Mouse (Mus musculus): ENCODE data around the gene Grik3. TPM values are rescaled to one million over a fixed set of nuclear protein-coding genes. Genes with fewer than 3 reads are reported as not detected.

Gene Grik3
- polyA plus RNA-seq, 1 experiment from 2014 or later = 0.41 TPM

GRCm38 (mm10) chr4:125488796-125489637 lies 1.5 kb upstream of the Grik3 start:
- Histone ChIP-seq H3K4me1 (ENCODE audit: control insufficient read depth, insufficient read depth, low read length) (0 out of 2 replicates have a peak, but pooled peaks cover 5% of the 10 kb centered on the region), H3K9me3 (replicated peaks; ENCODE audit: control insufficient read depth, low read length) (no peaks in the 10 kb centered on the region), H3K4me3 (replicated peaks; ENCODE audit: low read length) (0 out of 2 replicates have a peak overlapping the region, but pooled peaks have one; percentile 40), H3K27ac (ENCODE audit: low read length) (no peak overlapping the region), H3K4me2 (ENCODE audit: low read depth, low read length) (no peak overlapping the region), H3K27me3 (ENCODE audit: control insufficient read depth, insufficient read depth, low read length) (peaks cover 98% of the 10 kb centered on the region), H3K9ac (ENCODE audit: low read length) (no peak overlapping the region), H3K36me3 (ENCODE audit: control insufficient read depth, insufficient read depth, low read length) (no peaks in the 10 kb centered on the region)
- ATAC-seq (ENCODE audit: insufficient read depth, low FRiP score) = no peak
- WGBS = 3% methylated on average over 26 of the region's 26 CpGs

- WGBS = under 1% methylated on average over 81 of the region's 81 CpGs
- no peak overlapping the region; the same call in 1 of the 2 replicates for H3K9ac ChIP-seq (ENCODE audit: low read length)
- ATAC-seq (ENCODE audit: insufficient read depth, low FRiP score) = peak; percentile 70; the same call in 1 of the 2 replicates
Observed at GRCm38 (mm10) chr4:125489901-125490590, 454 bp upstream of the Grik3 start.

GRCm38 (mm10) chr4:125491505-125492121 lies 1.1 kb downstream of the Grik3 start:
- ATAC-seq (ENCODE audit: insufficient read depth, low FRiP score) = no peak
- Histone ChIP-seq H3K4me2 (ENCODE audit: low read depth, low read length) (peak overlapping the region; percentile 49), H3K27ac (ENCODE audit: low read length) (no peak overlapping the region), H3K27me3 (ENCODE audit: control insufficient read depth, insufficient read depth, low read length) (peaks cover 100% of the 10 kb centered on the region), H3K4me3 (replicated peaks; ENCODE audit: low read length) (peak overlapping the region; percentile 40), H3K9me3 (replicated peaks; ENCODE audit: control insufficient read depth, low read length) (no peaks in the 10 kb centered on the region), H3K36me3 (ENCODE audit: control insufficient read depth, insufficient read depth, low read length) (no peaks in the 10 kb centered on the region), H3K9ac (ENCODE audit: low read length) (peak overlapping the region; percentile 39; the same call in 1 of the 2 replicates), H3K4me1 (ENCODE audit: control insufficient read depth, insufficient read depth, low read length) (0 out of 2 replicates have a peak, but pooled peaks cover 5% of the 10 kb centered on the region)
- WGBS = 1% methylated on average over 42 of the region's 42 CpGs

More at GRCm38 (mm10) chr4:125489901-125490590, 454 bp upstream of the Grik3 start:
- Histone ChIP-seq H3K9me3 (replicated peaks; ENCODE audit: control insufficient read depth, low read length) (no peaks in the 10 kb centered on the region), H3K4me2 (ENCODE audit: low read depth, low read length) (peak overlapping the region; percentile 49), H3K27me3 (ENCODE audit: control insufficient read depth, insufficient read depth, low read length) (peaks cover 100% of the 10 kb centered on the region), H3K36me3 (ENCODE audit: control insufficient read depth, insufficient read depth, low read length) (no peaks in the 10 kb centered on the region), H3K27ac (ENCODE audit: low read length) (no peak overlapping the region), H3K4me1 (ENCODE audit: control insufficient read depth, insufficient read depth, low read length) (0 out of 2 replicates have a peak, but pooled peaks cover 5% of the 10 kb centered on the region), H3K4me3 (replicated peaks; ENCODE audit: low read length) (peak overlapping the region; percentile 40)

GRCm38 (mm10) chr4:125492122-125492505 lies 1.6 kb downstream of the Grik3 start:
- ATAC-seq (ENCODE audit: insufficient read depth, low FRiP score) = no peak
- H3K27me3 ChIP-seq (ENCODE audit: control insufficient read depth, insufficient read depth, low read length) = peaks cover 100% of the 10 kb centered on the region
- H3K4me3 ChIP-seq (replicated peaks; ENCODE audit: low read length) = peak overlapping the region; percentile 40
- 17% methylated on average over 9 of the region's 9 CpGs for WGBS
- 0 out of 2 replicates have a peak, but pooled peaks cover 5% of the 10 kb centered on the region for H3K4me1 ChIP-seq (ENCODE audit: control insufficient read depth, insufficient read depth, low read length)
- H3K9me3 ChIP-seq (replicated peaks; ENCODE audit: control insufficient read depth, low read length) = no peaks in the 10 kb centered on the region
- H3K9ac ChIP-seq (ENCODE audit: low read length) = no peak overlapping the region
- no peak overlapping the region for H3K27ac ChIP-seq (ENCODE audit: low read length)
- 0 out of 2 replicates have a peak overlapping the region, but pooled peaks have one; percentile 49 for H3K4me2 ChIP-seq (ENCODE audit: low read depth, low read length)
- no peaks in the 10 kb centered on the region for H3K36me3 ChIP-seq (ENCODE audit: control insufficient read depth, insufficient read depth, low read length)

GRCm38 (mm10) chr4:125492706-125493105 lies 2.2 kb downstream of the Grik3 start:
- 19% methylated on average over 9 of the region's 9 CpGs for WGBS
- H3K27ac ChIP-seq (ENCODE audit: low read length) = no peak overlapping the region
- peaks cover 99% of the 10 kb centered on the region for H3K27me3 ChIP-seq (ENCODE audit: control insufficient read depth, insufficient read depth, low read length)
- H3K9me3 ChIP-seq (replicated peaks; ENCODE audit: control insufficient read depth, low read length) = no peaks in the 10 kb centered on the region
- ATAC-seq (ENCODE audit: insufficient read depth, low FRiP score) = no peak
- no peak overlapping the region for H3K4me3 ChIP-seq (replicated peaks; ENCODE audit: low read length)
- 0 out of 2 replicates have a peak, but pooled peaks cover 5% of the 10 kb centered on the region for H3K4me1 ChIP-seq (ENCODE audit: control insufficient read depth, insufficient read depth, low read length)
- no peak overlapping the region for H3K9ac ChIP-seq (ENCODE audit: low read length)
- no peak overlapping the region for H3K4me2 ChIP-seq (ENCODE audit: low read depth, low read length)
- H3K36me3 ChIP-seq (ENCODE audit: control insufficient read depth, insufficient read depth, low read length) = no peaks in the 10 kb centered on the region

- Histone ChIP-seq H3K27ac (ENCODE audit: low read length) (no peak overlapping the region), H3K4me3 (replicated peaks; ENCODE audit: low read length) (no peak overlapping the region), H3K9me3 (replicated peaks; ENCODE audit: control insufficient read depth, low read length) (no peaks in the 10 kb centered on the region), H3K9ac (ENCODE audit: low read length) (no peak overlapping the region), H3K4me1 (ENCODE audit: control insufficient read depth, insufficient read depth, low read length) (0 out of 2 replicates have a peak, but pooled peaks cover 5% of the 10 kb centered on the region), H3K27me3 (ENCODE audit: control insufficient read depth, insufficient read depth, low read length) (peaks cover 99% of the 10 kb centered on the region), H3K4me2 (ENCODE audit: low read depth, low read length) (no peak overlapping the region), H3K36me3 (ENCODE audit: control insufficient read depth, insufficient read depth, low read length) (no peaks in the 10 kb centered on the region)
- ATAC-seq (ENCODE audit: insufficient read depth, low FRiP score) = no peak
- WGBS = 7% methylated on average over 8 of the region's 8 CpGs
Observed at GRCm38 (mm10) chr4:125493124-125493523, 2.6 kb downstream of the Grik3 start.

- Histone ChIP-seq H3K4me2 (ENCODE audit: low read depth, low read length) (no peak overlapping the region), H3K9me3 (replicated peaks; ENCODE audit: control insufficient read depth, low read length) (no peaks in the 10 kb centered on the region), H3K4me1 (ENCODE audit: control insufficient read depth, insufficient read depth, low read length) (0 out of 2 replicates have a peak, but pooled peaks cover under 1% of the 10 kb centered on the region), H3K4me3 (replicated peaks; ENCODE audit: low read length) (no peak overlapping the region), H3K27me3 (ENCODE audit: control insufficient read depth, insufficient read depth, low read length) (peaks cover 88% of the 10 kb centered on the region), H3K36me3 (ENCODE audit: control insufficient read depth, insufficient read depth, low read length) (no peaks in the 10 kb centered on the region), H3K9ac (ENCODE audit: low read length) (no peak overlapping the region), H3K27ac (ENCODE audit: low read length) (no peak overlapping the region)
- WGBS = 24% methylated on average over 8 of the region's 8 CpGs
- no peak for ATAC-seq (ENCODE audit: insufficient read depth, low FRiP score)
Observed at GRCm38 (mm10) chr4:125495477-125495876, 5.0 kb downstream of the Grik3 start.

- Histone ChIP-seq H3K27ac (ENCODE audit: low read length) (no peak overlapping the region), H3K9ac (ENCODE audit: low read length) (no peak overlapping the region), H3K27me3 (ENCODE audit: control insufficient read depth, insufficient read depth, low read length) (peaks cover 73% of the 10 kb centered on the region), H3K36me3 (ENCODE audit: control insufficient read depth, insufficient read depth, low read length) (no peaks in the 10 kb centered on the region), H3K4me2 (ENCODE audit: low read depth, low read length) (no peak overlapping the region), H3K4me3 (replicated peaks; ENCODE audit: low read length) (no peak overlapping the region), H3K4me1 (ENCODE audit: control insufficient read depth, insufficient read depth, low read length) (no peaks in the 10 kb centered on the region), H3K9me3 (replicated peaks; ENCODE audit: control insufficient read depth, low read length) (no peaks in the 10 kb centered on the region)
- ATAC-seq (ENCODE audit: insufficient read depth, low FRiP score) = no peak
- 11% methylated on average over 1 of the region's 1 CpGs for WGBS
Observed at GRCm38 (mm10) chr4:125497001-125497400, 6.5 kb downstream of the Grik3 start.

All from stomach, embryonic 16.5 days (tissue).